Mouse (Mus musculus) brown adipose tissue, adult 24 weeks (tissue): ENCODE measurements around the gene Fars2. TPM values are rescaled to one million over a fixed set of nuclear protein-coding genes. Genes with fewer than 3 reads are reported as not detected.

Experiments used
- H3K27ac ChIP-seq: fragments of 200-500 bp; replicated peaks from 2 replicates; pipeline ENCODE4 v1.5.1; 2012; ENCODE audit warnings: low read depth, mild to moderate bottlenecking, low read length
- H3K4me1 ChIP-seq: fragments of 200-500 bp; 2 replicates; pipeline ENCODE4 v1.6.1; 2012; ENCODE audit warnings: low read length, mixed read lengths; ENCODE audit not compliant: control insufficient read depth, insufficient read depth, insufficient read length
- H3K4me3 ChIP-seq: fragments of 200-500 bp; 2 replicates; pipeline ENCODE4 v1.5.1; 2012; ENCODE audit warnings: low read depth, mild to moderate bottlenecking, low read length, moderate library complexity; ENCODE audit not compliant: insufficient read depth
- polyA plus RNA-seq: library from polyadenylated mRNA; stranded (reverse); fragments of >200 nt; gene quantifications from 2 replicates; pipeline ENCODE4 v1.2.4, GENCODE M21; 2012; ENCODE audit not compliant: missing spikeins, insufficient read depth, insufficient read length

Gene Fars2
- polyA plus RNA-seq, 1 experiment = 91.4 TPM

GRCm38 (mm10) chr13:36490612-36491011 is 373.4 kb downstream of the Fars2 start:
- H3K27ac ChIP-seq = no peak overlapping the region

GRCm38 (mm10) chr13:36492397-36492796 is 375.2 kb downstream of the Fars2 start:
- no peaks in the 10 kb centered on the region for H3K4me1 ChIP-seq
- no peak overlapping the region for H3K27ac ChIP-seq
- H3K4me3 ChIP-seq = no peak overlapping the region

More at GRCm38 (mm10) chr13:36490612-36491011, 373.4 kb downstream of the Fars2 start:
- Histone ChIP-seq H3K4me3 (no peak overlapping the region), H3K4me1 (no peaks in the 10 kb centered on the region)

GRCm38 (mm10) chr13:36493294-36493693 is 376.1 kb downstream of the Fars2 start:
- H3K27ac ChIP-seq = no peak overlapping the region

GRCm38 (mm10) chr13:36493762-36494161 is 376.6 kb downstream of the Fars2 start:
- H3K4me1 ChIP-seq = no peaks in the 10 kb centered on the region
- H3K27ac ChIP-seq = no peak overlapping the region
- H3K4me3 ChIP-seq = no peak overlapping the region

More at GRCm38 (mm10) chr13:36493294-36493693, 376.1 kb downstream of the Fars2 start:
- Histone ChIP-seq H3K4me1 (no peaks in the 10 kb centered on the region), H3K4me3 (no peak overlapping the region)

- no peak overlapping the region for H3K27ac ChIP-seq
- no peaks in the 10 kb centered on the region for H3K4me1 ChIP-seq
- no peak overlapping the region for H3K4me3 ChIP-seq
These were observed 378.8 kb downstream of the Fars2 start for GRCm38 (mm10) chr13:36495980-36496379.

GRCm38 (mm10) chr13:36497346-36497745 is 380.1 kb downstream of the Fars2 start:
- Histone ChIP-seq H3K4me1 (no peaks in the 10 kb centered on the region), H3K27ac (no peak overlapping the region), H3K4me3 (no peak overlapping the region)

- Histone ChIP-seq H3K27ac (no peak overlapping the region), H3K4me3 (no peak overlapping the region), H3K4me1 (no peaks in the 10 kb centered on the region)
These were observed 383.2 kb downstream of the Fars2 start for GRCm38 (mm10) chr13:36500370-36500905.

GRCm38 (mm10) chr13:36503551-36503950 is 386.3 kb downstream of the Fars2 start:
- Histone ChIP-seq H3K4me1 (no peaks in the 10 kb centered on the region), H3K4me3 (no peak overlapping the region), H3K27ac (no peak overlapping the region)

GRCm38 (mm10) chr13:36503991-36504390 is 386.8 kb downstream of the Fars2 start:
- Histone ChIP-seq H3K4me1 (no peaks in the 10 kb centered on the region), H3K27ac (no peak overlapping the region), H3K4me3 (no peak overlapping the region)

- Histone ChIP-seq H3K4me1 (no peaks in the 10 kb centered on the region), H3K4me3 (no peak overlapping the region), H3K27ac (no peak overlapping the region)
These were observed 388.5 kb downstream of the Fars2 start for GRCm38 (mm10) chr13:36505730-36506129.

GRCm38 (mm10) chr13:36506315-36506714 is 389.1 kb downstream of the Fars2 start:
- Histone ChIP-seq H3K4me3 (no peak overlapping the region), H3K27ac (no peak overlapping the region), H3K4me1 (no peaks in the 10 kb centered on the region)

- no peak overlapping the region for H3K27ac ChIP-seq
- H3K4me1 ChIP-seq = no peaks in the 10 kb centered on the region
- no peak overlapping the region for H3K4me3 ChIP-seq
These were observed 392.9 kb downstream of the Fars2 start for GRCm38 (mm10) chr13:36510161-36510560.

GRCm38 (mm10) chr13:36513126-36513525 is 395.9 kb downstream of the Fars2 start:
- Histone ChIP-seq H3K4me3 (no peak overlapping the region), H3K27ac (no peak overlapping the region), H3K4me1 (no peaks in the 10 kb centered on the region)

- Histone ChIP-seq H3K4me1 (no peaks in the 10 kb centered on the region), H3K27ac (no peak overlapping the region), H3K4me3 (no peak overlapping the region)
These were observed 400.9 kb downstream of the Fars2 start for GRCm38 (mm10) chr13:36518144-36518571.

GRCm38 (mm10) chr13:36527761-36528160 is 410.5 kb downstream of the Fars2 start:
- peaks cover 6% of the 10 kb centered on the region for H3K4me1 ChIP-seq
- no peak overlapping the region for H3K4me3 ChIP-seq
- no peak overlapping the region for H3K27ac ChIP-seq

- Histone ChIP-seq H3K4me3 (no peak overlapping the region), H3K27ac (no peak overlapping the region), H3K4me1 (peaks cover 6% of the 10 kb centered on the region)
These were observed 411.1 kb downstream of the Fars2 start for GRCm38 (mm10) chr13:36528223-36528895.
